Mouse (Mus musculus) lung, postnatal 4 days (tissue): Measurements from ENCODE around the gene Map3k1.

Experiments
- DNase-seq, 2 experiments: peaks; one replicate each; pipeline ENCODE4 v3.0.0; 2021

The Map3k1 gene

DNA sequence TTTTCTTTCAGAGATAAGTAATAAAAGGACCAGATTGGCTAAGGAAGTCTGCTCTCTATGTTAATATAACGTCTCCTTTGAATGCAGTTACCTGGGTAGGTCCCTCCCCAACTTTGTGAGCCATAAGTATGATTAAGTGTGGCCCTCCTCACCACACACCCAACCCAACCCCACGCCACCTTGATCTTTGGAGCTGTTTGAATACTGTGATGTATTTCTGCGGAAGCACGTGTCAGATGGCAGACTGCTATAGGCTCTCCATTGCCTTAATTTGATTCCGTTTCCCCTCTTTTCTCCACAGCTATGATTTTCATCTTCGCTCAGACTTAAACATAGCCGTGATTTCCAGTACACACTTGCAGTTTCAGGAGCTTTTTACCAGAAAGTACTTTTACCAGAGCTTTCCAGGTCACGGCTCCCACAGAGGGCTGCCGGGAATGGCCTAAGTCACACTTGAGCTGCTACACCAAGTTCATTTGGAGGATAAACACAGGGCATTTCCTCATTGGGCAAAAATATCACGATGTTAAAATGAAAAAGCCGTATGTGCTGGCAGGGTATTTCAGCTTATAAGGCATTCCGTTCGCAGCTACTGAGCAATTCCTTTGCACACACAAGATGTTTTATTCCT lies 2.3 kb upstream of the Map3k1 start:
- DNase-seq = no peak

DNA sequence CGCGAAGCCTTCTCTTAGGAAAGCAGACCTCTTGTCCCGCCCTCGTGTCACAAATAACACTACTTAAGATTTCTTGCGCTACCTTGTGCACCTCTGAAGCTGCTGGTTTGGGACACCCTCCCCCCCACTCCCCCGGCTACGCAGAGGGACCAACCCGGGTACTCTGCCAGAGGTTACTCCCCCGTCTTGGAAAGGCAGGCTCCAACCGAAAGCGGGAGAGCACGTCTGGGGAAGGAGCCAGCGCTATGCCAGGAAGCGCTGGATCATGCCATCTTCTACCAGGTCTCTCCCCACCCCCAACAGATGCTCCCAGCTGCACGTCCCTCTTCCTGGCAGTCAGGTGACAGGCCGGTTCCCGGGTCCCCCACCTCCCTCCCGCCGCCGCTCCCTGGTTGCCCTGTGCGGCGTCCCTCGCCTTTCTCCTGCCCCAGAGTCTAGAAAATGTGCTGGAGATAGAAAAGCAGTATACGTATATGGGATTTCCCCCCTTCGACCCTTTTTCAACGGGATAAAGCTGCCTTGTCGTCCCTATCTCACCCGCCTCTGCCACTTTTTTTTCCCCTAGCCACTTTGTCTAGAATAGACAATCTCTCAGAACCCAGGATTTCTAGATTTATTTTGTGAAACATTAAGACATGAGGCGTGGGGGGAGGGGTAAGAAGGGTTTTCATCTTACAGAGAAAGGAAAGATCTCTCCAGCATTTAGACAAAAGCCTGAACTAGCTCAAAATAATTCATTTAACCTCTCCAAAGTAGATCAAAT lies 854 bp upstream of the Map3k1 start:
- DNase-seq = peak; percentile 62 to 72

DNA sequence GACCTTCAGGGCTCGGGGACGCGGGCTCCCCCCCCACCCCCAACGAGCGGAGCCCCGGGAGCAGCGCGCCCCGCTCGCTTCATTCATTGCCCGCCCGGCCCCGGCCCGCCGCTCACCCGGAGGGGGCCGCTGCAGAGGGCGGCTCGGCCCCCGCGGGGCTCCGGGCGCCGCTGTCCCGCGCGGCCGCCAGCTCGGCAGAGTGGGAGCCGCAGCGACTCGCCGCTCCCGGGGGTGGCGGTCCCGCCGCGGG lies 481 bp downstream of the Map3k1 start:
- DNase-seq = no peak

- DNase-seq = peak; percentile 53 to 60
These were observed 1.0 kb downstream of the Map3k1 start for GRCm38 (mm10) chr13:111807596-111808386.

GRCm38 (mm10) chr13:111807105-111807595 lies 1.6 kb downstream of the Map3k1 start:
- DNase-seq = no peak

- peak in 1 of 2 experiments; percentile 47 for DNase-seq
These were observed 2.8 kb downstream of the Map3k1 start for GRCm38 (mm10) chr13:111805738-111806722.

DNA sequence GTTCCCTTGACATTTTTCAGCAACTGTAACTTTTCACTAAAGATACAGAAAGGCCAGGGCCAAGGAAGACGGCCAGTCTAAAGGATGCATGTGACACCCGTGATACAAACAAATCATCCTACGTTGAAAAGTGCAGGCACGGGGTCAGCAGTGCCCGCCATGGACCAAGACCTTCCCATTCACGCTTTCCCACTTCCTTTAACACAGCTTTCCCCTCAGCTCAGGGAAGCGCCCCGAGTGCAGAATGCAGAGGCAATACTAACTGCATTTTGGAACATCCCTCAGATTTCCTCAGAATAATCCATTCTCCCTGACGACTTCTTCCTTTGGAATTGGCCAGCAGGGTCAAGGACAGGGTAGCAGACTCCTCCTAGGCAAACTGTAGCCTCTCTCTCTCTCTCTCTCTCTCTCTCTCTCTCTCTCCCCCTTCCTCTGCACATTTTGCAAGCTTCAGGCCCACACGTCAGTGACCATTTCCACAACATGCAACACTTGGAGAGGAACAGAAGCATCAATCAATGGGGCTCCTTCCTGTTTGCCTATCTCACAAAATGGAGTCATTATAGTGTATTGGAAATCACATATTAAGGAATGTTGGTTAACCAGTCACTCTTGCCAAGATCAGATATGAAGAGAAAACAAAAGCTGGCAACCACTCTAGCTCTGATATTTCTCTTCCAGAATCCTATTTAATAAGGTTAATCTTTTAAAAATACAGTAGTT lies 3.7 kb downstream of the Map3k1 start:
- no peak for DNase-seq

- no peak for DNase-seq
These were observed 4.6 kb downstream of the Map3k1 start for GRCm38 (mm10) chr13:111804189-111804588.

GRCm38 (mm10) chr13:111803506-111803905 lies 5.3 kb downstream of the Map3k1 start:
- DNase-seq = no peak

DNA sequence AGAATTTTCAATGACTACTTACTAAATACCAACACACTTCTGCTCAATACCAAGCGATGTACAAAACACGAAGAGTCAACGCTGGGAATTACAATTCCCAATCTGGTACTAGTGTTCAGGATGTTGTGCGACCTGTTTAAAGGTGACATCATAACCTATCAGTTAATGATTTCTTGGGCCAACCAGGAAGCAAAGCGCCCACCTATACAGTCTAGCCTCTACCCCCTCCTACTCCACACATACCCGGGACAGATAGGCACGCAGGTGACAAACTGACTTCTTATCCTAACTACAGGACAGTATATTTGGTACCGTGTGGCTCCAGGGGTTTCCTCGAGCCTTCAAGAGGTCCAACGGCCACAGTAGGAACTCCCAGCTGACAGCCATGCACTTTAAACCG lies 5.9 kb downstream of the Map3k1 start:
- no peak for DNase-seq

DNA sequence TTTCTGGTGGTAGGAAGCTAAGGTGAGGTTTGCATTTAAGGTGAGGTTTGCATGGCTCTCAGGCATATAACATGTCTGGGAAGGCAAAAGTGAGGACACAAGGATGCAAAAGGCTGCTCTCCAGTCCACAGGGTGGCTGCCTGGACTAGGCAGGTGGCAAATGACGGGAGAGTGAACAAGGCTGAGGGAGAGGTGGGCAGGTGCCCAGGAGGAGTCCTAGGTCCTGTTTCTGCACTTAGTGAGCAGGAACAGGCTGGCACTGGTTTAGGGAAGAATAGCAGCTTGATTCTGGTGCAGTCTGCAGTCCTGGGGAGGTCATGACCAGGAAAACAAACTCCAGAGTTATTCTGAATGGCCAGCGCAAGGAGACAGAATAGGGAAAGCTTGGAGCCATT lies 6.5 kb downstream of the Map3k1 start:
- no peak for DNase-seq

DNA sequence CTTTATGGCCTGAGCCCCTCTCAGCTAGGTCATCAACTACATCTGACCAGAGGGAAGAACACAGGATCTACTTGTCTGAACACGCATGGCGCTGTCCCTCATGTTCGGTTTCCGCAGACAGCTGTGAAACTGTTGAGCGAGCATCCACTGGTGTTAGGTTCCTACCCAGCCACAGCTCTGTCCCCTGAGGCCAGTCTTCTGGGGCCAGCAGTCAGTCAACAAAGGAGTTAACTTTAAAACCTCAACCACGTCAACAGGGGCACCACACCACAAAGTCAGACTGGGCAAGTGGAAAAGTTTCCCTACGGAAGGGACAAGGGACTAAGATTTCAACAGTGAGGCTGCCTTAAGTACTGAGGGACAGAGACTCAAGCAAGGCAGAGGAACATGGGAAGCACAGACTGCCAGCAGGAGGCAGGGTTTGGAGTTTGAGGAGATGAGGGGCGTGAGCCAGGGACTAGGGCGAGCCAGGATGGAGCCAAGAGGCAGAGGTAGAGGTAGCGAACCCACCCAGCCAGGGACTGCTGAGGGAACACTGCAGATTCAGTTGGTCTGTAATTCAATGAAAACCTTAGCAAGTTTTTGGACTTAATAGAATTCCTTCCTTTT lies 7.0 kb downstream of the Map3k1 start:
- DNase-seq = no peak

DNA sequence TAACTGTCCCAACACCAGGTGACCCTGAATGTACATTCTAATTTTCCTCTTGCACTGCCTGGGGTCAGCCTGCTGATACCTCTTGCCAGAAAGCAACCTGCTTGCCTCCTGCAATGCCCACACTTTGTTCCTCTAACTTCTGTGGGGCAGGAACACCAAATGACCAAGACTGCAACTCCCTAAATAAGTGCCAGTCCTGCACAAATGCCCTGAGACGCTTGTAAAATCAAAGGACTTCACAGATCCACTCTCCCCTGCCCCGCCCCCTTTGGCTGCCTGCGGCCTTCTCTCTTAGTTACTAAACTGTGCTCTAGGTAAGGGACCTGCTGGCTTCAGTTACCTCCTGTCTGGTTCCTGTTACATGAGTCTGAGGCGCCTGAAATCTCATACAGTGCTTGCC lies 7.9 kb downstream of the Map3k1 start:
- DNase-seq = no peak

DNA sequence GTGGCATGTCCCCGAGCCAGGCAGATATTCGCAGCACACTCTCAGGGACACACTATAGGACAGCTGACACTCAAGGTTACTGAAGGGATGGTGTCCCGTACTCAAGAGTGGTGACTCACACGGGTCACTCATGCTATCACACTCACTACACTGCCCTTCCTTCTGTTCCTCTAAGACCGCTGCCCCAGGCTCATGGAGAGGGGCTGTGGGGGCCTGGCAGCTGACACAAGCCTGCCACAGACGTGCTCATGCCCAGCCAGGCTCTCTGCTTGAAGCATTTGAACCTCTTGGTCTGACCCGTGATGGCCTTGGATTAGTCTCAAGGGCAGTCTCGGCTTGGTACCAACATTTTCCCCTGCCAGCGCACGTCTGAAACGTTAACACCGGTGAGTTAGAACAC lies 10.7 kb downstream of the Map3k1 start:
- DNase-seq = peak; percentile 33 to 57

GRCm38 (mm10) chr13:111797021-111797420 lies 11.8 kb downstream of the Map3k1 start:
- peak; percentile 86 to 87 for DNase-seq

DNA sequence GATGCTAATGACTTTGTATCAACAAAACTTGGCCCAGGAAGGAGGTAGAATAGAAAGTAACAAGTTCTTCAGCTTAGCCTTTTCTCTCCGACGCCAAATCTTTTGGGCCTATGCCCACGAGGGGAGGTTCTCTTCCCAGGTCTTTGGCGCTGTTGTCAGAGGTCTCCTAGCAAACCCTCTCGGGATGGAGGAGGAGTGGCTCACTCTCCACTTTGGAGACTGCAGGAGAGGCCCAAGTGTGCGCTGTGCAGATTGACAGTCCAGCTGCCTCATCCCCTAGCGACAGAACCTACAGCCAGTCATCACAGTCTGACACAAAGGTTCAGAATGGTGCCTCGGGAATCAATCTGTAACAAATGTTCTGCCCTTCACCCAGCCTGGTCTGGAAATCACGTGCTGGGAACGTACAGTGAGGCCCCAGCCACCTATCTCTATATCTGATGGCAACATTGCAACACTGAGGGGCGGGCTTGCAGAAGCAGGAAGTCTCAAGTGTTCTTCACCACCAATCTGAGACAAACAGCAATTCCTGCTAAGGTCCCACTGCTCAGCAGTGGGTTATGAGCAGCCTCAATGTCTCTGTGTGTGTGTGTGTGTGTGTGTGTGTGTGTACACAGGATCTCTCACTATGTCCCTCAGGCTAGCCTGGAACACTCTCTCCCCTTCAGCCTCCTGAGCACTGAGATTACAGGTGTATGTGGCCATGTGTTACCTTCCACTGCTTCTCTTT lies 12.4 kb downstream of the Map3k1 start:
- DNase-seq = peak; percentile 74 to 80

DNA sequence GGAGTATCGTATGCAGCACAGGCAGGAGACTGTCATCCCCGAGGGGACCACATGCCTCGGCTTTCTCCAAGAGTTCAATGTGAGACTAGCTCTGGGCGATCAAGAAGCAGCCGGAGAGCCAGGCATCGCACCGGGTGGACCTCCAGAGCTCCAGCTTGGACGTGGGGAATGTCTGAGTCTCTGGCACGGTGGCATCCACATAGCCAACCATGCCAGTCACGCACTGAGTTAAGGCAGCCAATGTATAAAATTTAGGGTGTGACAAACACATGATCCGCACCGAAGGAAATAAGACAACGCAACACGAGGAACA lies 15.9 kb downstream of the Map3k1 start:
- no peak for DNase-seq

DNA sequence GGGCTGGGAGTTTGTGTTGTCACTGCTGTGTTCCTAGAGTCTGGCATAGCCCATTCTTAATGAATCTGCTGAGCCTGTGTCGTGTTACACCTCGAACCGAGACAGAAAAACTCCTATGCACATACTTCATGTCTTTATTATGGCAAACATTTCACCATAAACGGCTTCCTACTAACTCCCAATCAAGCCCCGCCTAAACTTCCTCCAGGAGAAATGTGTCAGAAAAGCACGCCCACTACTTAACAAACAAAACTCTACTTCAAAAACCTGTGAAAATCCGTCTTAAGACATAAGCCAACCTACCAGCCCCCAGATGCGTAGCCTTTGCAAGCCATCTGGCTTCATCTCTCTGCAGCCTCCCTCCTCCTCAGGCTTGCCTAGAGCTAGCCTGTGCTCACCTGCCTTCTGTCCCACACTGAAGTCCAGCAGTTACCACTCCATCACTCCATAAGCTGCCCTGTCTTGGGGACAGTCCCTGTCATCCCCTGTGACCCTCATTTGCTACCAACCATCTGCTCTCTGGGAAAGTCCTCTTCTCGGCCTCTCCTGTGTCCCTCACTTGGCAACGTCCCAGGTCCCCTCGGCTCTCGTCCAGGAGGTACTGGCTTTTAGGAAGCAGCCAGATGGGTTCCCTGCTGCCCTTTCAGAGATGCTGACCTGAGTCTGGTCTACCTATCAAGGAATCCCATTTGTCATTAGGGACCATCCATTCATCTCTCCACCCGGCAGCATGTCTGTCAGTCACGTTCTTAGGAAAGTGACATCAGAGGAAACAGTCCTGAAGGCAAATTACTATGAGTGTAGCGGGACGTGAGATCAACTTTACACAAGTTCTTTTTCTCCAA lies 16.4 kb downstream of the Map3k1 start:
- DNase-seq = peak; percentile 46 to 49

- DNase-seq = no peak
These were observed 17.2 kb downstream of the Map3k1 start for GRCm38 (mm10) chr13:111791596-111791995.
